Mouse (Mus musculus) layer of hippocampus, adult 2 months (tissue): Measurements from ENCODE around the gene Fcrl1. TPM values are rescaled to one million over a fixed set of nuclear protein-coding genes. Genes with fewer than 3 reads are reported as not detected.

ENCODE experiments used
- DNase-seq, 2 experiments: peaks; one replicate each; pipeline ENCODE4 v3.0.0; 2022; ENCODE audit warnings: low spot score in 2 of 2
- H3K27ac ChIP-seq: fragments of 200-600 bp; 2 replicates; pipeline ENCODE4 v1.8.1; 2022
- H3K4me3 ChIP-seq: fragments of 200-600 bp; 2 replicates; pipeline ENCODE4 v1.8.1; 2022; ENCODE audit warnings: mild to moderate bottlenecking
- CTCF ChIP-seq: fragments of 200-600 bp; conservative IDR thresholded peaks from 2 replicates; pipeline ENCODE4 v1.8.1; 2022; ENCODE audit warnings: antibody characterized with exemption, mild to moderate bottlenecking, moderate library complexity
- total RNA-seq, 2 experiments: library from RNA; stranded (reverse); gene quantifications; 2 replicates each; pipeline ENCODE4 v1.2.3; 2021

Fcrl1 gene
- total RNA-seq, 2 experiments from 2014 or later, result 0.15 to 0.39 TPM

DNA sequence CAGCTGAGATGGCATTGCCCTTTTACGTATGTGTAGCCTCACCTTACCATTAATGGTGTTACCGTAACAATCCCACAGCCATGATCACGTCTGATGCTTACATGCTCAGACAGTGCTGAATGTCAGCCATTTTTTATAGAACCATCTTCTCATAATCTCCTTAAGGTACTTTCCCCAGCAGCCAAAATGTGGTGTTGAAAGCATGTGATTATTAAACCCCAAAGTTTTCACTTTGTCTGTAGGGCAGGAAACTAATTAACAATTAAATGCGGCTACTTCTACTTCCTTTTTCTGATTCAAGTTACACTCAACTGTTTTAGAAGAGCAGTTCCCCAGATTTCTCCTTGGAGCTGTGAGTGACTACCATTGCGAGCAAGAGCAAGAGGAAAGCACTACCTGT lies 59.3 kb downstream of the Fcrl1 start, which contains the start of gene Fcrl5:
Fcrl5 (plus strand) TSS at position 295 of the 400 bp plus-strand sequence.
- TF ChIP-seq CTCF, result no peak
- H3K4me3 ChIP-seq, result no peak within 1 kb of the TSS
- H3K27ac ChIP-seq, result no peak within 1 kb of the TSS
- no peak for DNase-seq

DNA sequence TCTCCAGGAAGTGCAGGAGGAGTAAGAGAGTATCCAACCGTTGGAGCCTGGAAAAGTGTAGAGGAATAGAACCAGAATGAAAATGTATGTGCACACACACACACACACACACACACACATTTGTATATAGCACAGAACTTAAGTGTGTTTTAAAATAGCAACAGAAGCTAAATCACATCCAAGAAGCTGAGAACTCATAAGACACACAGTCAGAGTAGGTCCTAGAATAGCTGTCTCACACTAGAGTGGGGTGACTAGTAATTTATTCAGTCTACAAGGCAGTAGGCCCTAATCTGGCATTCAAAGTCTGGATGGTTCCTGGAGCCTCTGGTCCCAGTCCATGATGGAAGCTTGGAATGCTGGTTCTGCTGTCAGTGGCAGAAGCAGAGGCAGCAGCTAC lies 64.4 kb downstream of the Fcrl1 start:
- DNase-seq, result no peak
- H3K4me3 ChIP-seq, result no peak overlapping the region
- H3K27ac ChIP-seq, result no peak overlapping the region
- TF ChIP-seq CTCF, result no peak

DNA sequence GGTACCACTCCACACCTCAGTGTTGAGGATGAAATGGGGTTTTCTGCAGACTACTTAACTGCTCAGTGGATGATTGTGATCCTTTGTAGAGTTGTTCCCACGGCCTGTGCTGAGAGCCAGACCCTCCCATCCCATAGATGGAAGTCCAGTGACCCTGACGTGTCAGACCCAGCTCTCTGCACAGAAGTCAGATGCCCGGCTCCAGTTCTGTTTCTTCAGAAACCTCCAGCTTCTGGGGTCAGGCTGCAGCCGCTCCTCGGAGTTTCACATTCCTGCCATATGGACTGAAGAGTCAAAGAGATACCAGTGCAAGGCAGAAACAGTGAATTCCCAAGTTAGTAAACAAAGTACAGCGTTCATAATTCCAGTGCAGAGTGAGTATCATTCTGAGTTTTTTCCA lies 67.8 kb downstream of the Fcrl1 start:
- TF ChIP-seq CTCF, result no peak
- no peak for DNase-seq
- Histone ChIP-seq H3K4me3 (no peak overlapping the region), H3K27ac (no peak overlapping the region)

Other genes starting within 250 kb of the Fcrl1 start
- 1 to 10 TPM; 3.0 to 3.4 TPM for gene Kirrel, start 201.6 kb upstream of the Fcrl1 start, total RNA-seq
- 10 to 100 TPM; 22.6 to 27.9 TPM for gene Fcrls, start 112.6 kb upstream of the Fcrl1 start, total RNA-seq
- not detected for gene Cd5l, start 18.5 kb upstream of the Fcrl1 start, total RNA-seq
- not detected for gene Fcrl5, start 59.4 kb downstream of the Fcrl1 start, total RNA-seq
- 10 to 100 TPM; 21.5 to 25.2 TPM for gene Etv3, start 149.0 kb downstream of the Fcrl1 start, total RNA-seq
- gene Arhgef11, start 241.2 kb downstream of the Fcrl1 start, total RNA-seq, result 10 to 100 TPM; 60.6 to 61.5 TPM